Mouse (Mus musculus) heart, embryonic 12.5 days (tissue): ENCODE measurements around the gene Sidt2. TPM values are rescaled to one million over a fixed set of nuclear protein-coding genes. Genes with fewer than 3 reads are reported as not detected.

Experiments
- ATAC-seq: fragments of 200-750 bp; cut with Nextera tagmentation; 2 replicates; pipeline ENCODE4 v1.8.0; 2017; ENCODE audit warnings: moderate TSS enrichment, moderate library complexity; ENCODE audit not compliant: insufficient number of reproducible peaks, low FRiP score
- H3K27ac ChIP-seq: fragments of 300-500 bp; sonication (generic); 2 replicates; pipeline ENCODE4 v1.5.1; 2016; ENCODE audit warnings: mild to moderate bottlenecking, moderate library complexity; ENCODE audit not compliant: poor library complexity, severe bottlenecking
- H3K27me3 ChIP-seq: fragments of 300-500 bp; sonication (generic); replicated peaks from 2 replicates; pipeline ENCODE4 v1.6.1; 2016; ENCODE audit warnings: mild to moderate bottlenecking, moderate library complexity
- H3K36me3 ChIP-seq: fragments of 300-500 bp; sonication (generic); 2 replicates; pipeline ENCODE4 v1.6.1; 2016; ENCODE audit warnings: mild to moderate bottlenecking, moderate library complexity
- H3K4me1 ChIP-seq: fragments of 300-500 bp; sonication (generic); replicated peaks from 2 replicates; pipeline ENCODE4 v1.6.1; 2016; ENCODE audit warnings: mild to moderate bottlenecking
- H3K4me2 ChIP-seq: fragments of 300-500 bp; sonication (generic); 2 replicates; pipeline ENCODE4 v1.6.1; 2016; ENCODE audit warnings: mild to moderate bottlenecking, moderate library complexity
- H3K4me3 ChIP-seq: fragments of 300-500 bp; sonication (generic); 2 replicates; pipeline ENCODE4 v1.5.1; 2016; ENCODE audit warnings: mild to moderate bottlenecking
- H3K9ac ChIP-seq: fragments of 300-500 bp; sonication (generic); 2 replicates; pipeline ENCODE4 v1.6.1; 2016; ENCODE audit warnings: mild to moderate bottlenecking, moderate library complexity
- H3K9me3 ChIP-seq: fragments of 300-500 bp; sonication (generic); replicated peaks from 2 replicates; pipeline ENCODE4 v1.6.1; 2016; ENCODE audit warnings: mild to moderate bottlenecking, moderate library complexity
- WGBS: fragments of 180-500 bp; shearing (Covaris S2); methylation state at CpG from one replicate; pipeline ENCODE4 v1.1.7; 2016; 5-methylcytosine and 5-hydroxymethylcytosine counted together
- microRNA-seq: library from miRNA; unstranded; fragments of <30 nt; microRNA quantifications from one replicate; pipeline ENCODE4, GENCODE M21; 2017
- polyA plus RNA-seq: library from polyadenylated mRNA; unstranded; fragments of >200 nt; fragmentation: Nextera tagmentation; extraction: Ambion mirVana; gene quantifications from 2 replicates; pipeline ENCODE4 v1.2.1, GENCODE M21; 2016

Sidt2 gene
- polyA plus RNA-seq, 1 experiment from 2014 or later = 48.5 TPM

- H3K4me2 ChIP-seq = peak overlapping the region; percentile 80
- H3K4me3 ChIP-seq = peak overlapping the region; percentile 95
- 0% methylated on average over 19 of the region's 19 CpGs for WGBS
- H3K9me3 ChIP-seq = no peaks in the 10 kb centered on the region
- H3K9ac ChIP-seq = peak overlapping the region; percentile 97
- ATAC-seq = peak; percentile 29
- peak overlapping the region; percentile 96 for H3K27ac ChIP-seq
- H3K27me3 ChIP-seq = no peaks in the 10 kb centered on the region
- H3K4me1 ChIP-seq = peaks cover 21% of the 10 kb centered on the region
- peaks cover 46% of the 10 kb centered on the region for H3K36me3 ChIP-seq
Observed at GRCm38 (mm10) chr9:45907078-45907428, 48.0 kb downstream of the Sidt2 start.

- peak; percentile 95 for ATAC-seq
- peak within 1 kb of the TSS; percentile 80 for H3K4me2 ChIP-seq
- H3K36me3 ChIP-seq = peaks cover 45% of the 10 kb centered on the region
- H3K4me3 ChIP-seq = peak within 1 kb of the TSS; percentile 95
- under 1% methylated on average over 79 of the region's 80 CpGs for WGBS
- peaks cover 21% of the 10 kb centered on the region for H3K4me1 ChIP-seq
- peak within 1 kb of the TSS; percentile 97 for H3K9ac ChIP-seq
- peak within 1 kb of the TSS; percentile 96 for H3K27ac ChIP-seq
- no peaks in the 10 kb centered on the region for H3K9me3 ChIP-seq
- H3K27me3 ChIP-seq = no peaks in the 10 kb centered on the region
Observed at GRCm38 (mm10) chr9:45906355-45907077, 48.5 kb downstream of the Sidt2 start, which contains the start of the genes Pcsk7 and Rnf214. Gene Pcsk7, plus strand, starts transcription at chr9:45906497. Gene Rnf214, minus strand, starts transcription at chr9:45906911.

GRCm38 (mm10) chr9:45905811-45906237, 49.2 kb downstream of the Sidt2 start:
- H3K27ac ChIP-seq = peak overlapping the region; percentile 96
- peaks cover 38% of the 10 kb centered on the region for H3K36me3 ChIP-seq
- 0% methylated on average over 19 of the region's 27 CpGs for WGBS
- no peaks in the 10 kb centered on the region for H3K9me3 ChIP-seq
- H3K4me3 ChIP-seq = peak overlapping the region; percentile 95
- H3K27me3 ChIP-seq = no peaks in the 10 kb centered on the region
- peak overlapping the region; percentile 80 for H3K4me2 ChIP-seq
- peak overlapping the region; percentile 97 for H3K9ac ChIP-seq
- ATAC-seq = peak; percentile 57
- peaks cover 21% of the 10 kb centered on the region for H3K4me1 ChIP-seq

- no peak for ATAC-seq
- Histone ChIP-seq H3K27ac (no peak overlapping the region), H3K36me3 (peaks cover 31% of the 10 kb centered on the region), H3K4me2 (peak overlapping the region; percentile 80), H3K4me1 (peaks cover 21% of the 10 kb centered on the region), H3K9ac (no peak overlapping the region), H3K9me3 (no peaks in the 10 kb centered on the region), H3K4me3 (peak overlapping the region; percentile 95), H3K27me3 (no peaks in the 10 kb centered on the region)
- 51% methylated on average over 4 of the region's 4 CpGs for whole genome bisulfite sequencing
Observed at GRCm38 (mm10) chr9:45905196-45905595, 49.9 kb downstream of the Sidt2 start.

GRCm38 (mm10) chr9:45893681-45894080, 61.4 kb downstream of the Sidt2 start:
- no peak for ATAC-seq
- Histone ChIP-seq H3K27me3 (no peaks in the 10 kb centered on the region), H3K9ac (no peak overlapping the region), H3K4me3 (no peak overlapping the region), H3K27ac (no peak overlapping the region), H3K4me1 (no peaks in the 10 kb centered on the region), H3K4me2 (no peak overlapping the region), H3K36me3 (peaks cover 89% of the 10 kb centered on the region), H3K9me3 (no peaks in the 10 kb centered on the region)

Small RNA genes lying within 50 kb of the gene (microRNA-seq; reads per million reads assigned to microRNA genes)
- gene Mir7087 = not detected

Other genes starting within 250 kb of the Sidt2 start
- 14.3 and 19.0 TPM in 2 replicates for gene Cep164, start 126.6 kb downstream of the Sidt2 start, polyA plus RNA-seq
- 21.4 and 22.0 TPM in 2 replicates for gene Bace1, start 116.7 kb downstream of the Sidt2 start, polyA plus RNA-seq
- gene Pcsk7, start 48.8 kb downstream of the Sidt2 start, polyA plus RNA-seq = 19.4 and 19.7 TPM in 2 replicates
- gene Rnf214, start 48.3 kb downstream of the Sidt2 start, polyA plus RNA-seq = 43.6 and 45.0 TPM in 2 replicates
- 236 and 253 TPM in 2 replicates for gene Tagln, start 19.2 kb downstream of the Sidt2 start, polyA plus RNA-seq
- 173 and 175 TPM in 2 replicates for gene Pafah1b2, start 57.4 kb upstream of the Sidt2 start, polyA plus RNA-seq
- 13.9 and 15.0 TPM in 2 replicates for gene Sik3, start 57.6 kb upstream of the Sidt2 start, polyA plus RNA-seq